Mouse (Mus musculus) left cerebral cortex, adult 9 months (tissue): ENCODE results near the gene Pik3r1.

ENCODE experiments used
- DNase-seq, 2 experiments: peaks; one replicate each; pipeline ENCODE4 v3.0.0; 2022; ENCODE audit warnings: low spot score in 2 of 2

Gene Pik3r1

GRCm38 (mm10) chr13:101738769-101739168 is 29.2 kb downstream of the Pik3r1 start:
- DNase-seq, result no peak

DNA sequence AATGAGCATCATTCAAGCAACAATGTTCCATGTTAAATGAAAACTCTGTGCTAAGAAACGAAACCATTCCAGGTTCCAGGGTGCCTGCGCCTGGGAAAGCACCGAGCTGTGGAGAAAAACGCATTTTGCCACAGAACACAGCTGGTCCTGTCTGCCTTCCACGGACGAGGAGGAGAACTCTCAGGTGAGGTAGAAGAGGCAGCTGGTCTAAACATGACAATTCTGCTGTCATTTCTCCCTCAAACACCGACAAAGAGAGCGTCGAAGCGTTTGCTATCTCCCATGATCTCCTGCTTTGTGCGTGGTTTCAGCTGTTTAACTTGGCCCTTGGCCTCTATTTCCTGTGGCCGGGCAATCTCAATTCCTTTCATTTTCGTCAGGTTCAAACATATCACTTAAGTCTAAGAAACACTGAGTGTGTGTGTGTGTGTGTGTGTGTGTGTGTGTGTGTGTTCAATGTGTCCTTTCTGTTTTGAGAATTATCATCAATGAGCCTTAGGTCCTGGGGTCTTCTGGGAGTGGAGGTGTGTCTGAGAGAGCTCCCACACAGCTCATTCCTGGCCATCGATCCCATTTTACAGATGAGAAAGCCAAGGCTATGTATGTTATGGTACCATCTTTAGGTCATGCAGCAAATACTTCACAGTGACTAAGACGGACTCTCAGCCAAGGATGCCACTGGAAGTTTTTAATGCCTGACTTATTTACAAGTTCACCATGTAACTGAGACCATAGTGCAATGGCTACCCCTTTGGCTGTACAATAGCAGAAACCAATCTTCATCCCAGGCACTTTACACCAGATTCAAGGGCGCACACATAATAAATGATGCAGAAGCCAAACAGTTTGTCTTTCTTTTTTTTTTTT is 31.3 kb downstream of the Pik3r1 start:
- DNase-seq, result no peak

DNA sequence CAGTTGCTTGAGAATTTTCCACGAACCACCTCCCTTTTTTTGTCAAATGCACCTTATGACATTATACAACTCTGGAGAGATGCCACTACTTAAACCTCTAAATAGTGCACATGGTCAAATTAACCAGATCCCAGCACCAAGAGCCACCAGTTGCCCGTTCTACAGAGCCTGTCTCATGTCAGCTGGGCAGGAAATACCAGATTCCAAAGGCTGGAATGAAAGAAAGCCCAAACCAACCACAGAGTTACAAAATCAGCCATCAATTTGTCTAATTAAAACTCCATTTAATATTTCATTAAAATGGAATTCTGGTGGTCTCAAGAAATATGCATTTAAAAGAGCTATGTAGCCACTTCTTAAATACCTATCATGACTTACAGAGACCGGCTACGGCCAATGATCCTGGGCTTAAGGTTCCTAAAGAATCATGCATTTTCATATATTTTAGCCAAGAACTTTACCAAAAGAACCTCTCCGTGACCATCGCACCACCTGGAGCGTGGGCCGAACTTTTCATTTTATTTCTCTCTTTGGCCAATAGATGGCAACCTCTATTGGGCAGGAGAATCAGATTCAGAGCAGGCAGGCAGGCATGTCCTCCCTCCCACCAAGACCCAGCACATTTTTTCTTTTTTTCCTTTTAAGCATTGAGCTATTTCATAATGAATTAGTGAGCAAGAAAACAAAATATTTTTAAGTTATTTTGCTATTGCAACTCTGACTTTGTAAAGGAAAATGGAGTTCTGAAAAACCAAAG is 32.5 kb downstream of the Pik3r1 start:
- no peak for DNase-seq

- no peak for DNase-seq
Observed at GRCm38 (mm10) chr13:101734227-101734626, 33.8 kb downstream of the Pik3r1 start.

DNA sequence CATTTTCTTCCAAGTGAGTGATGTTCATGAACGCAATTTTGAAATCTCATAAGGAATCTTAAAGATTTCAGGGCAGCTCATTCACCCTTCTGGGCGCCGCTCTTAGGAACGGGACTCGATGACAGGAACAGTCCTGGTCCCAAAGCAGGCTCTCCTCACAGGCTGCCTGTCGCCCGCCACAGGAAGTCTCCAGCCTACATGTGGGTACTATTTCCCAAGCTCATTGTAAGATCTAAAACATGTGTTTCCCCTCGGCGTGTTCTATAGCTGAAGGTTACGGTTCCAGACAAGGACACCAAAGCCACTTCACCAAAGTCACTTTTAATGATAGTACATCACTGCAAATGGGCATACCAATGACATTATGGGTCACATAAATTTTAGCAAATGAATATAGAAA is 35.3 kb downstream of the Pik3r1 start:
- no peak for DNase-seq

GRCm38 (mm10) chr13:101731777-101732176 is 36.2 kb downstream of the Pik3r1 start:
- no peak for DNase-seq

DNA sequence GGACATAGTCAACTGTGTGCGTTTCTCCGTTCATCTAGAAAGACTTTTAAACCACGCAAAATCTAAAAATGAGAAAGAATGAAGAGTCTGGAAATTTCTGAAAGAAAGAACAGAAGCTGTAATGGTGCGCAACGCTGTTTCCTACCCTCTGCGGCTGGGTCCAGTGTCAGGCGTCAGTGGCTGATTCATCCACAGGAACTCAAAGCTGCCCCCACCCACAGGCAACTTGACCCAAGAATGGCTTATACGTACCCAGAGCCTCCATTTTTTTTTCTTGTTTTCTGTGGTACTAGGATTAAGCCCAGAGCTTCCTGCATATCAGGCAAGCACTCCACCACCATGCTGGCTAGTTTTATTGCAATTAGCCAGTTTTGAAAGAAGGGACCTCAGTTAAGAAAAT is 37.7 kb downstream of the Pik3r1 start:
- no peak for DNase-seq

DNA sequence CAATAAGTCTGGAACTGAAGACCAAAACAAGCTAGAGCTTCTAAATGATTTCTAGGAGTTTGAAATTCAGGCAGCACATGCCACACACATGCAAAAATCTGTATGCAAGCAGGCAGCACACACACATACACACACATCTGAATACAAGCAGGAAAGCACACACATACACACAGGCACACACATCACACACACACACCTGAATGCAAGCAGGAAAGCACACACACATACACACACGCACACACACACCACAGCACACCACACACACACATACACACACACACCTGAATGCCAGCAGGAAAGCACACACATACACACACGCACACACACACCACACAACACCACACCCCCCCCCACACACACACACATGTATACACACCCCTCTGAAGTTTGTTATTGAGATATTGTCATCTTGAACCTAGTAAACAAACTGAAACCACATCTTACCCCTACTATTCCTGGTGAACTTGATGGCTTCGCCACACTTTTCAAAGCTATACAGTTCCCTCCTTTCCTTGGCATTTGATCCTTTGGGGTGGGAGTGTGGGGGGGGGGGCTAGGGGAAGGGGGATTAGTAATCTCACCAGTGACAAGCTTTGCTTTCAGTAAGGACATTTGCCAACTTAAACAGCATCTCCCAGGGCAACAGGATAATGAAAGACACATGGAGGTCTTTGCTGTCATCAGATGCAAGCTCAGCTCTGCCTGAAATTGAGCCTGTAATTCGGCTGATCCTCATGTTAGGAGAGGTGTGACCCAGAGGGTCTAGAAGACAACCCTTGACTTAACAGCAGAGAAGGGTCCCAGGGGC is 38.6 kb downstream of the Pik3r1 start:
- DNase-seq, result no peak

- no peak for DNase-seq
Observed at GRCm38 (mm10) chr13:101728816-101729215, 39.2 kb downstream of the Pik3r1 start.

DNA sequence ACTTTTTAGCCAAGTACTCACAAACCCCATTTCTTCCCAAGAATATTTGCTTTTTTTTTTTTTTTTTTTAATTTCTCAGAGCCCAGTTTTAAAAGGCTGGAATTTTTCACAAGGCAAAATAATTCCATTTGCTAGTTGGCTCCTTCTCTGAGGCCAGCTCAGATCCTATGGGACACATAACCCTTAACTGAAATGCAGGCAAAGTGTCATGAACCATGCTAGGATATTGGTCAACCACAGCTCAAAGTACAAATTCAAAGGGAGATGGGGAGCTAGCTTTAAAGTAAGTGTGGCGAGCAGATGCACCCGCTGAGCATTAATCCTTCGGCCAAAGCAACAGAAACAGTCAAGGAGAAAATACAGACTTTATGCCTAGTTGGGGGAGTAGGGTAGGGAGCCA is 39.7 kb downstream of the Pik3r1 start:
- DNase-seq, result no peak

DNA sequence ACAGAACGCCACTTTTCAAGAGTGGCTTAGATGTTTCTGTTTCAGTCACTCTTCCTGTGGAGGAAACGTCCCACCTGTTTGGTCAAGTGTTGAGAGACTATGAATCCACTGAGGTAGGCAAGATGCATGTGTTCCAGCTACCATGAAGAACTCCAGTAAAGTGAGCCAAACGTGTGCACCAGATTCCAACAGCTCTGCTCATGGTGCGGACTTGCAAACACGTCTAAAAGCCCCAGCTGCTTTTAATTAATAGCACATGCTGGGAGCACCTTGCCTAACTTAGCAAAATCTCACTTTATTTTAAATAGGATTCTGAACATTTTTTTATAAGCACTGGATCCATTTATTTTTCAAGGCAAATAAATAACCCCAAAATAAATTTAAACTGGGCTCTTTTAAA is 40.2 kb downstream of the Pik3r1 start:
- no peak for DNase-seq

GRCm38 (mm10) chr13:101726922-101727321 is 41.1 kb downstream of the Pik3r1 start:
- DNase-seq, result no peak

DNA sequence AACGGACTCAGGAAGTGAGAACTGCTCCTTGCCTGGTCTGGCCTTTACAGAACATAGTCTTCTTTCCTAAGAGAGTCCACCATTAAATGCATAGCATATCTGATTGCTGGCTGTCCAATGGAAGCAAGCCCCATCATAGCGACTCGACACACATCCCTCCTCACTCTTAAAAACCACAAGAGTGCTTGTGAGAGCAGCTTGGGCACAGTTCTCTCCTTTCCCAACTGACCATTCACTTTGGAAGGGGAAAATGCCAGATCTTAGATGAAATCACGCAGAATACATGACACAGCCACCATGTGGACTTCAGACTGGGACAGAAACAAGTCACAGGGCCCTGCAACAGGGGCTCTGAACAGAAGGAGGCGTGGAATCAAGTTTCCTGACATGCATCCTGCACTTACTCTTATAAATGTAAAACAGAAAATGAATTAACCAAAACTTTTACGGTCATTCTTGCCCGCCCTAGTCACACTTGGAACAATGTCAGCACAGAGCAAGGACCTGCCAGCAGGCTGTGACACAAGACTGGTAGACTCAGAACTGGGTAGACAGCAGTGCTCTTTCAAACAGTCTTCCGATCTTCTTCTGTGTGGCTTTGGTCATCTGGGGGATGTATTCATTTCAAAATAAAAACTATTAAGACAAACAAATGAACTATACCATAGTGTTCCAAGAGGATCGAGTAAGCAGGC is 46.0 kb downstream of the Pik3r1 start:
- DNase-seq, result no peak

DNA sequence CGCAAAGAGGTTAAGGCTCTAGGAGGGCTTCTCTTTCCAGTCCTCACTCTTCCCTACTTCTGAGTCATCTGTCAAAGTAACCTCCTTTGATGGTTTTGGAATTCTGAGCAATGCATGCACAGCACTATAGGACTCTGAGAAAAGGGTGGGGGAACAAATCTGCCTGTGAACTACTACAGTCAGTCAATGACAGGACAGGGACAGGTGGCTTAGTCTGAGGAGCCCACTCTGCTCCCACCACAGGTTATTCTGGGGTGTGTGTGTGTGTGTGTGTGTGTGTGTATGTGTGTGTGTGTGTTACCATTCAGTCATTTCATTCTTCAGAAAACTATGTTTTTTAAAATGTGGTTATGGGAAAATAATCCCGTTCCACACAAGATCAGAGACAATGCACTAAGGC is 46.9 kb downstream of the Pik3r1 start:
- DNase-seq, result no peak

GRCm38 (mm10) chr13:101719312-101719870 is 48.6 kb downstream of the Pik3r1 start:
- DNase-seq, result peak in 1 of 2 experiments; percentile 88

DNA sequence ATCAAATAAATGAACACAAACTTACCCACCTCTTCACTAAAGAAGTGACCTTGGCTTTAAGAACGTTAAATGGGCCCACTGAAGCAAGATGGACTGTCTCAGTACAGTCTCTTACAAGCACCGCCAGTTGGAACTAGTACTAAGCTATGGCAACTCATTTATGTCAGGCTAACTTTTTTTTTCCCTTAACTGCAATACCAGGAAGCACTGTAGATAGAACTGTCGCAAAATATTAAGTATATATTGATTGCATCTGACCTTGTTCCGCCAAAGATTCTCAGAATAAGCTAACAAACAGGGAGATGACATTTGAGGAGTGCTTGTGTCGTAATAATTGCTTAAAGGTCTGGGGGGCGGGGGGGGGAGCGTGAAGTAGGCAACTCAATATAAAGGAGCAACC is 49.3 kb downstream of the Pik3r1 start:
- no peak for DNase-seq

- no peak for DNase-seq
Observed at GRCm38 (mm10) chr13:101717836-101718235, 50.2 kb downstream of the Pik3r1 start.

- DNase-seq, result no peak
Observed at GRCm38 (mm10) chr13:101713429-101714088, 54.5 kb downstream of the Pik3r1 start.

- DNase-seq, result no peak
Observed at GRCm38 (mm10) chr13:101712720-101713428, 55.1 kb downstream of the Pik3r1 start.

- no peak for DNase-seq
Observed at GRCm38 (mm10) chr13:101712099-101712498, 55.9 kb downstream of the Pik3r1 start.
